Mouse (Mus musculus) macrophage (primary cell): Measurements from ENCODE around the gene Mff. TPM values are rescaled to one million over a fixed set of nuclear protein-coding genes. Genes with fewer than 3 reads are reported as not detected.

ENCODE experiments used
- H3K27ac ChIP-seq: fragments of 350-480 bp; formaldehyde crosslinking; 2 replicates; pipeline ENCODE4 v1.9.0; 2021
- H3K36me3 ChIP-seq: fragments of 350-480 bp; formaldehyde crosslinking; 2 replicates; pipeline ENCODE4 v1.9.0; 2021; ENCODE audit errors: inconsistent target
- H3K4me3 ChIP-seq: fragments of 350-480 bp; formaldehyde crosslinking; 2 replicates; pipeline ENCODE4 v1.9.0; 2021; ENCODE audit errors: inconsistent target
- H3K79me2 ChIP-seq: fragments of 350-480 bp; formaldehyde crosslinking; 2 replicates; pipeline ENCODE4 v1.9.0; 2021; ENCODE audit errors: inconsistent target
- WGBS: methylation state at CpG from one replicate; pipeline ENCODE4 v1.1.7; 2026; ENCODE audit warnings: inconsistent platforms; ENCODE audit not compliant: missing documents; 5-methylcytosine and 5-hydroxymethylcytosine counted together
- polyA plus RNA-seq: library from polyadenylated mRNA; stranded (reverse); fragments of 250-400 nt; gene quantifications from 3 replicates; pipeline ENCODE4 v1.2.4, GENCODE M21; 2018; ENCODE audit warnings: inconsistent platforms

The Mff gene
- polyA plus RNA-seq, 1 experiment from 2014 or later: 102 TPM

- H3K4me3 ChIP-seq: no peak overlapping the region
- 95% methylated on average over 2 of the region's 2 CpGs for WGBS
- no peak overlapping the region for H3K27ac ChIP-seq
- H3K79me2 ChIP-seq: no peaks in the 10 kb centered on the region
- H3K36me3 ChIP-seq: peaks cover 17% of the 10 kb centered on the region
Observed at GRCm38 (mm10) chr1:82747714-82748452, 23.2 kb downstream of the Mff start.

- Histone ChIP-seq H3K4me3 (no peak overlapping the region), H3K79me2 (no peaks in the 10 kb centered on the region), H3K36me3 (peaks cover 13% of the 10 kb centered on the region; the same call in 1 of the 2 replicates), H3K27ac (no peak overlapping the region)
- 100% methylated on average over 1 of the region's 1 CpGs for WGBS
Observed at GRCm38 (mm10) chr1:82759520-82759919, 34.8 kb downstream of the Mff start.

- Histone ChIP-seq H3K36me3 (no peaks in the 10 kb centered on the region), H3K79me2 (no peaks in the 10 kb centered on the region), H3K27ac (peak overlapping the region; percentile 25), H3K4me3 (no peak overlapping the region)
- WGBS: 12% methylated on average over 8 of the region's 8 CpGs
Observed at GRCm38 (mm10) chr1:82761454-82762169, 36.9 kb downstream of the Mff start.

- Histone ChIP-seq H3K36me3 (no peaks in the 10 kb centered on the region), H3K79me2 (no peaks in the 10 kb centered on the region), H3K4me3 (no peak overlapping the region), H3K27ac (no peak overlapping the region)
- 100% methylated on average over 1 of the region's 1 CpGs for WGBS
Observed at GRCm38 (mm10) chr1:82762274-82762673, 37.6 kb downstream of the Mff start.

- H3K27ac ChIP-seq: no peak overlapping the region
- 100% methylated on average over 1 of the region's 1 CpGs for WGBS
- H3K79me2 ChIP-seq: no peaks in the 10 kb centered on the region
- H3K4me3 ChIP-seq: no peak overlapping the region
- no peaks in the 10 kb centered on the region for H3K36me3 ChIP-seq
Observed at GRCm38 (mm10) chr1:82766227-82766626, 41.5 kb downstream of the Mff start.

- 98% methylated on average over 4 of the region's 4 CpGs for WGBS
- Histone ChIP-seq H3K4me3 (no peak overlapping the region), H3K27ac (no peak overlapping the region), H3K79me2 (no peaks in the 10 kb centered on the region), H3K36me3 (no peaks in the 10 kb centered on the region)
Observed at GRCm38 (mm10) chr1:82766641-82767040, 42.0 kb downstream of the Mff start.

GRCm38 (mm10) chr1:82768269-82768668 lies 43.6 kb downstream of the Mff start, which contains the start of gene Tm4sf20:
Gene Tm4sf20 (minus strand): TSS chr1:82768461.
- WGBS: 73% methylated on average over 5 of the region's 5 CpGs
- Histone ChIP-seq H3K36me3 (no peaks in the 10 kb centered on the region), H3K27ac (no peak within 1 kb of the TSS), H3K79me2 (no peaks in the 10 kb centered on the region), H3K4me3 (no peak within 1 kb of the TSS)

- Histone ChIP-seq H3K36me3 (no peaks in the 10 kb centered on the region), H3K4me3 (no peak within 1 kb of the TSS), H3K27ac (no peak within 1 kb of the TSS), H3K79me2 (no peaks in the 10 kb centered on the region)
- 79% methylated on average over 9 of the region's 15 CpGs for WGBS
Observed at GRCm38 (mm10) chr1:82771022-82771586, 46.4 kb downstream of the Mff start, which contains the start of gene Gm47791. Gene Gm47791 (minus strand): TSS chr1:82771243.

- Histone ChIP-seq H3K79me2 (no peaks in the 10 kb centered on the region), H3K27ac (no peak overlapping the region), H3K36me3 (no peaks in the 10 kb centered on the region), H3K4me3 (no peak overlapping the region)
- 84% methylated on average over 4 of the region's 4 CpGs for WGBS
Observed at GRCm38 (mm10) chr1:82772428-82772827, 47.7 kb downstream of the Mff start.

- H3K36me3 ChIP-seq: no peaks in the 10 kb centered on the region
- 94% methylated on average over 5 of the region's 5 CpGs for WGBS
- H3K4me3 ChIP-seq: no peak overlapping the region
- H3K79me2 ChIP-seq: no peaks in the 10 kb centered on the region
- no peak overlapping the region for H3K27ac ChIP-seq
Observed at GRCm38 (mm10) chr1:82773208-82773607, 48.5 kb downstream of the Mff start.

GRCm38 (mm10) chr1:82775293-82775692 lies 50.6 kb downstream of the Mff start:
- no peak overlapping the region for H3K27ac ChIP-seq
- no peak overlapping the region for H3K4me3 ChIP-seq
- no peaks in the 10 kb centered on the region for H3K36me3 ChIP-seq
- no peaks in the 10 kb centered on the region for H3K79me2 ChIP-seq
- 88% methylated on average over 4 of the region's 4 CpGs for WGBS

GRCm38 (mm10) chr1:82779388-82779966 lies 54.8 kb downstream of the Mff start:
- Histone ChIP-seq H3K79me2 (no peaks in the 10 kb centered on the region), H3K36me3 (no peaks in the 10 kb centered on the region), H3K27ac (no peak overlapping the region), H3K4me3 (no peak overlapping the region)
- 90% methylated on average over 6 of the region's 6 CpGs for WGBS

- Histone ChIP-seq H3K36me3 (no peaks in the 10 kb centered on the region), H3K79me2 (no peaks in the 10 kb centered on the region)
- 68% methylated on average over 2 of the region's 3 CpGs for WGBS
Observed at GRCm38 (mm10) chr1:82783559-82783958, 58.9 kb downstream of the Mff start.

GRCm38 (mm10) chr1:82785546-82785945 lies 60.9 kb downstream of the Mff start:
- Histone ChIP-seq H3K4me3 (no peak overlapping the region), H3K36me3 (no peaks in the 10 kb centered on the region), H3K79me2 (no peaks in the 10 kb centered on the region), H3K27ac (no peak overlapping the region)
- 88% methylated on average over 6 of the region's 6 CpGs for WGBS

More at GRCm38 (mm10) chr1:82783559-82783958, 58.9 kb downstream of the Mff start:
- Histone ChIP-seq H3K4me3 (no peak overlapping the region), H3K27ac (no peak overlapping the region)
